Mouse (Mus musculus): ENCODE measurements around the gene Pigw.
A peak's percentile ranks its signal among the peaks of the same experiment; 100 is the strongest.

Pigw gene

DNA sequence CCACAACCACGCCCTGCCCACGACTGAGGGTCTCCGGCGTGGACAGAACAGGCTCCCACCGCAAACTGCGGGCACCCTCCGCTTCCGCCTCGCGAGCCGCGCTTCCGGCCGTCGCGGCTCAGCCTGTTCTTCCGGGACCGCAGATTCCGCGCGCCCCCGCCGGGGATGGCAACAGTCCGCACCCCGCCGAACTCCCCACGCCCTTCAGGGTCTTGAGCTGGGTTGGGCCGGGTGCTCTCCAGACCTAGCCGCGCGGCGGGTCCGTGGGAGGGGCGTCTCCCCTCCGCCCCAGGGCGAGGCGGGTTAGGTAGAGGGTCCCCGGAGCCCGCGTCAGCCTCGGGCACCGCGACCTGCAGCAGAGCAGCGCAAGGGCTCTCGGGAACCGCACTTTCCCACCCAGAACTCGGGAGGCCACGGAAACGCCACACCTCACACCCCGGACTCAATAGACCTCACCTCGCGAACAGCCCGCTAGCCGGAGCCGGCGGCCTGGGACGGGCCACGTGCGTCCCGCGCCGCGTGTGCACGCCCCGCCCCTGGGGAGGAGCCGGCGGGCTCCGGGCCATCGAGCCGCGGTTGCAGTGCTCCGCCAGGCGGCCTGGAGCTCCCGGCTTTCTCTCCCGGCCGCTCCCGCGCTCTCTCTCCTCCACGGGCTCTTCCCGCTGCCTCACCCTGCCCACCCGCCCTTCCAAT lies at the start of gene Pigw, which contains the start of gene Myo19:
Pigw (minus strand) TSS at position 514 of the 693 bp plus-strand sequence.
Myo19 (plus strand) TSS at position 377 of the 693 bp plus-strand sequence.
- DNase-seq (ENCODE audit: low spot score): peak; percentile 74

DNA sequence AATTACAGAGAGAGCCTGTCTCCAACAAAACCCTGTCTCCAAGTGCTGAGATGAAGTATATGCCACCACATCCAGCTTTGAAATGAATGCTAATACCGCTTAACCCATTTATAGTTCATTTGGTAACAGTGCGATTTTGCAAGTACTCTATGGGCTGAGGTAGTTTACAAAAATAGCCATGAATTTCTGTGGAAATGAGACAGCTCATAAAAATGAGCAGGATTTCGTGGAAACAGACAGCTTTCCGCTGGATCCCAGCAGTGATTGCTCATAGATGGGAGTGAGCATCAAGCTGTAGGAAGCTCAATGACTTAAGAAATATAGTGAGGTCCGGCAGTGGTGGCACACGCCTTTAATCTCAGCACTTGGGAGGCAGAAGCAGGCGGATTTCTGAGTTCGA lies 40.9 kb upstream of the Pigw start:
- DNase-seq (ENCODE audit: low spot score): no peak

DNA sequence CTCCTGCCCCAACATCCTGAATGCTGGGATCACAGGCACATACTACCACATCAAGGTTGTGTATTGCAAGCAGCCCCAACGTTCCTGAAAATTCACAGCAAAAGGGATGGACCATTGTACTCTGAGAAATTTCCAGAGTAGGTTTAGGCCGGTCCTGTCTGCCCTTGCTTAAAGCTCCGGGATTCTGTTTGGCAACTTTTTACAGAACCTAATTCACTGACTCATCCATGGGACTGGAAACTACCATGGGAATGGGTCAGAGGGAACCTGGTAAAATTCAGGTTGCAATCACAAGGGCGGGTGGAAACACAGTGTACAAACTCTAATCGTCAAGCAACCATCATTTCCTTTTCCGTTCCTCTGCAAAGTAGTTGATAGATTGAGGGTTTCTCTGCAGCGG lies 39.9 kb upstream of the Pigw start:
- DNase-seq (ENCODE audit: low spot score): no peak

DNA sequence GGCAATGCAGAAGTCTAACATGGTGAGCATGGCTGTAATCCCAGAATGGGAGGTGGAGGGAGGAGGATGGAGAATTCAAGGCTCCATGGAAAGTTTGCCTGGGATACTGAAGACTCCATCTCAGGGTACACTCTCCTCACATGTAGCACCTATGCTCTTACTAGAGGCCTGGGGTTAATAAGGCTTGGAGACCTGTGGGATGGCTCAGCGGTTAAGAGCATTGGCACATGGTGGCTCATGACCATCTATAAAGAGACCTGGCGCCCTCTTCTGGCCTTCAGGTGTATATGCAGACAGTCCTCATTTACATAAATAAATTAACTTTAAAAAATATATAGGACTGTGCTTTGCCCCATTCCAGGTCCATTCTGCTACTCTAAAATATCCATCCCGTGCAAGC lies 39.2 kb upstream of the Pigw start:
- peak; percentile 59 for DNase-seq (ENCODE audit: low spot score)

DNA sequence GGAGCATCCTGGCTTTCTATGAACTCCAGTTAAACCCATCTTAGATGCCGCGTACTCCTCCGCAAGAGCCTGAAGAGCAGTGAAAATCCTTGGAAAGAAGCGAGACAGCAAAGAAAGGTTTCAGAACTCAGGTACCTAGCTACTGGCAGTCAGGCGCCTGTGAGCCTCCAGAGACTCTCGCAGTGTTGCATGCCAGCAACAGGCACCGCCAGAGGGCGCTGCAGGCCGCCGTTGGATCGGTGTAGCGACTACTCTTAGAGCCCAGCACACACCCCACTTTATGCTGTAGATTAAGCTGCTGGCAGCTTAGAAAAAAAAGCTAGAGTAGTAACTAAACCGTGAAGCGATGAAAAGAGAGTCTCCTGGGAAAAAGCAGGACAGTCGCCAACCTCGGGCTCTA lies 38.3 kb upstream of the Pigw start:
- DNase-seq (ENCODE audit: low spot score): peak; percentile 78

DNA sequence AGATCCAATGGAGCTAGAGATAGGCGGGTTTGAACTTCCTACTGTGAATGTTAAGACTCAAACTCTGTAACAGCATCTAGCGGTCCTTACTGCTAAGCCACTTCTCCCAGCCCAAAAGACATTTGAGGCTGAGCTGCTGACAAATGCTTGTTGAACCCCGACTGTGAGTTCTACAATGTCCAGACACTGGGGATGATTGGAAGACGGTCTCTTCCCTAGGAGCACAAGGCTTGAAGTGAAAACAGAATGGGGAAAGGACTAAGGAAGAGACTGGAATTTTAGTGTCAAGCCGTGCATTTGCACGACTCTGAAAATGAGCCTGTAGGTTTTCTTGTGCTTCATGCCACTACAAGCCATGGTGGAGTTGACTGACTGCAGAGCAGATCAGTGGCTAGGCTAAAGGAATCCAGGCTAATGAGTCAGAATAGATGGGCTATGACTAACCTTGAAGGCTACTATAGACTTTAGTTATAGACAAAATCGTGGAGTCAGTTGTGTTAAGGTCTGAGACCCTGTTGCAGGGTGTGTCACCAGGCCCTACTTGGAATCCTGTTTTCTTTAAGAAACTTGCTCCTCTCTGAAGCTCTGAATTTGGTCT lies 36.7 kb upstream of the Pigw start:
- DNase-seq (ENCODE audit: low spot score): no peak

DNA sequence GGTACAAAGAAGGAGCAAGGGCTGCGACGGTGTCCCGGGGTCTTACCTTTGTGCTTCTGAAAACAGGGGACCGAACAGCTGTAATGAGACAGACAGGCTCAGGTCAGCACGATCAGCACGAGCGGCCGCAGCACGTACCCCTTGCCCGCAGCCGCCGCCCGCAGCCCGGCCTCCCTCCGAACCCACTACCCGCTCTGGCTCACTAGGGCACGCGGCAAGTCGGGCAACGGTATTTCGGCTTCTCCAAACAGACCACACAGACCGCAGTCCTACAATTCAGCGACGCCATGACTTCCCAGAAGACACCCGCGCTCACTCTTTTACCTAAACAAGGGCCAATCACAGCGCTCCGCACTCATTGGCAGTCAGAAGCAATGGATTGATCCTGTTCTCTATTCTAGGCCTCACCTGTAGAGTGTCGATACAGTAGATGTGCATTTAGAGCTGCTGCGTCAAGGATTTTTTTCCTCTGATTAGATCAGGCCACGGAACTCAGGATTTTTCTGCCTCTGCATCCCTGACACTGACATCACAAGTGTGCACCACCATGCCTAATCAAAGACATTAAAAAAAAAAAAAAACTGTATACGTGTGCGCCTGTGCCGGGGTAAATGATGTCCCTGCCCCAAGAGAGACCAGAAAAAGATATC lies 36.1 kb upstream of the Pigw start, which contains the start of gene Znhit3:
Znhit3 (minus strand) TSS at position 314 of the 650 bp plus-strand sequence.
- peak; percentile 88 for DNase-seq (ENCODE audit: low spot score)

DNA sequence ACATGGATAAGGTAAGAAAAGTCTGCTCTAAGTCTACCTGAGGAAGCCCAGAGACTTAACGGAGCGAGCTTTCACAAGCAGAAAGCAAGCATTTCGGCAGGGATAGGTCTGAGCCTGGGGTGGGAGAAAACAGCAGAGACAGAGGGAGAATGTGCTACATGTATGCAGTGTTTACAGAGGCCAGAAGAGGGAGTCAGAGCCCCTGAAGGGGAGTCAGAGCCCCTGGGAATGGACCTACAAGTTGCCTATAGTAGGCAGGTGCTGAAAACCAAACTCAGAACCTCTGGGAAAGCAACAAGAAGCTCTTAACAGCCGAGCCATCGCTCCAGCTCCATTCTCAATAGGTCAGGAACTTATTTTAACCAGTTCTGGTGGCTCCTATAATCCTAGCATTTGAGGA lies 34.6 kb upstream of the Pigw start:
- no peak for DNase-seq (ENCODE audit: low spot score)

DNA sequence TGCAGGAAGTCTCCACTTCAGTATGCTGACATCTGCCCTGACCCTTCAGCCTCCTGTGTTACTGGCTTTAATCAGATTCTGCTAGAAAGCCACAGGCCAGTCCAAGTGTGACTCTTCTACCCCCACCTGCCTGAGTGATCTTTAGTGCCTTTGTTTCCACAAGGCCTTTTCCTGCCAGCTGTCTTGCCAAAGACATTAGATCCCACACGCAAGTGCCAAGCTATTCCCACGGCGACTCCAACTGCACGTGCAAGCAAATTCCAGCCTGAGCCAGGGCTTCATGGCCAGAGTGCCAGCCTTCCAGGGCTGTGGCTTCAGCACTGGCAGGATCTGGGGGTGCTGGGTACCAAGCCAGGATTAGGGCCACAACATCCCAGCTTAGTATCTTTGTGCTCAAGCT lies 30.3 kb upstream of the Pigw start:
- DNase-seq (ENCODE audit: low spot score): no peak

DNA sequence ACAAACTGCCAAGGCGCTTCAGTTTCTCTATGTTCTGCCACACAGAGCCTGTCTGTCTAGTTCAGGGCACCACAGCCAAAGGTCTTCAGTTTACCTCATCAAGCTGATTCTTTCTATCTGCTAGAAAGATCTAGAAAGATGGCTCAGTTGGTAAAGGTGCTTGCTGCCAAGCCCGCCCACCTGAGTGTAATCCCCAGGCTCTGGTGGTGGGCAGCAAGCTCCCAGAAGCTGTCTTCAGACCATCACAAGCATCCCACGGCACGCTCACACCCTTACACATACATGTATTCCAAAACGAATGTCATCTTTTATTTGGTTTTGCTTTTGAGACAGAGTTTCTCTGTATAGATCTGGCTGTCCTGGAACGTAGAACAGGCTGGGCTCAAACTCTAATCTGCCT lies 28.4 kb upstream of the Pigw start:
- DNase-seq (ENCODE audit: low spot score): no peak

DNA sequence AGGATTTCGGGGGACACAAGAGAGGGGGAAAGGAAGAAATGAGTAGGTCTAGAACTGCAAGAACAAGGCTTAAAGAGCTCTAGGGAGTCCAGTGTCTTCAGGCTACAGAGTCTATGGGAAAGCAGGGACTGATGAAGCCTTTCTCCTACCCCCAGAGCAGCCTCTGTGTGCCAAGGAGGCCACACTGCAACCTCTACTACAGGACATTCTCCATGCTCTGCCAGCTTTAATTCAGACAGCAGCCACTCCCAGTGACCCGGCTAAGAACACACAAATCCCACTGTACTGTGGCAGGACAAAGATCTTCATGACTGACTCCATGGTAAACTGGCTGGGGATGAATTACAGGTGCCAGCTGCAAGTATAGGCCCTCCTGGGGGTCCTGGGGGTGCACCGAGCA lies 27.0 kb upstream of the Pigw start:
- no peak for DNase-seq (ENCODE audit: low spot score)

DNA sequence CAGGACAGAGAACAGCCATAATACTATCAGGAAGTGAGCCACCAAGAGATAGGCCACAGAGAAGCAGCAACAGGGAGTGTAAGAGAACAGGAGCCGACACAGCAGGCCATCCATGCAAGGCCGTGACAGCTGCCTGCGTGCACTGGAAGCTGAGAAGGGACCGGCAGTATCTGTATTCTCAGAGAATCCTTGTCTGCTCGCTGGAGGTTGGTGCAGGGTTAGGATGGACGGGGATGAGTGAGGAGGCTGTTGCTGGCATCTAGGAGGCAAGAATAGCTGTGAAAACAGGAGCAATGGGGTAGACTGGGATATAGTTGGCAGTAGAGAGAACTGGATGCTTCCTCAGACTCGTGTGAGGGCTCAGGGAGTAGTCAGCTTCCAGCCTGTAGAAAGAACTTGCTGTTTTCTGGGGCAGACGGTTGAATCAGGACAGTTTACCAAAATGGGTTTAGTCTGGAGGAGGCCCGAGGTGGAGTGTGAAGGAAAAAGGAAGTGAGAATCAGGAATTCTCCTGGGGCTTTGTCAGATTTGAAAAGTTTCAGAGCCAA lies 24.6 kb upstream of the Pigw start:
- no peak for DNase-seq (ENCODE audit: low spot score)

DNA sequence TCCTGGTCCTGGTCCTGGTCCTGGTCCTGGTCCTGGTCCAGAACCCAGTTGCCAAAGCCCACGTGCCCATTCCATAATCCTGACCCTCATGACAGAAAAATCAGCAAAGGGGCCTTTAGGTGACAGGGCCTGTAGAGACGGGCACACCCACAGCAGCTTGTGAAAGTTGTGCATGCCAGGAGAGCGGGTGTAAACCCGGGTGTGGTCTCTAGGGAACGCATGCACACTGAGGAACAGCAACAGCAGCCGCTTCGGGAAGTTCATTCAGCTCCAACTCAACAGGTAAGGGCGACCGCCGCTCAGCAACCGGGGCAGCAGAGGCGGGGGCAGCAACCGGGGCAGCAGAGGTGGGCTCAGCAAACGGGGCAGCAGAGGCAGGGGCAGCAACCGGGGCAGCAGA lies 13.0 kb upstream of the Pigw start:
- no peak for DNase-seq (ENCODE audit: low spot score)

DNA sequence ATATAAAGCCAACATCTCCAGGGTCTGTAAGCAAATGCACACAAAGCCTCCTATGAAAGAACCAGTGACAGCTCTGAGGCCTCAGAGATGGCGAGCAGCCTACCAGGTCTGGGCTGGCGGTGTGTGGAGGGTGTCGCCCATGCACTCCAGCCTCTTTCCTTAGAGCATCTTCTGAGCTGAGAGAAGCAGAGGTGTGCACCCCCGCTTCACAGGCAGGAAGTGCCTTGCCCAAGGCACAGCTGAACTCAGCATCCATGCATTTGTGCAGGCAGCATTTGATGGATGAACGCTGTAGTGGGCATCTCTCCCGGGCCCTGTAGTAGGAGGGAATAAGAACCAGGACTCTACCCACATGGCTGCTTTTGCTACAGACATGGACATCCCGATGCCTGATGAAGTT lies 11.6 kb upstream of the Pigw start:
- no peak for DNase-seq (ENCODE audit: low spot score)

DNA sequence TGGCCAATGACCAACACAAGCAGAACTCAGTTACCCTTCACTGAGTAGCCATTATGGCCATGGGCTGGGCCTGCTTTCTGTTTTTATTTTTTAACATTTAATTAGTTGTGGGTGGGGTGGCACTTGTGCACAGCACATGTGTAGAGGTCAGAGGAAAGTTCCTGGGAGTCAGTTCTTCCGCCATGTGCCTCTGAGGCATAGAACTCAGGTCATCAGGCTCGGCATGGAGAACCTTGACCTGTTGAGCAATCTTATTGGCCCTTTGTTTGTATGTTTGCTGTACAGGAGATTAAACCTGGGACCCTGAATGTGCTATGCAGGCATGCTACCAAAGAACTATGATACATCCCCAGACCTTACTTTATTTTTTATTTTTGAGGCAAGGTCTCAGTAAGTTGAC lies 9.4 kb upstream of the Pigw start:
- DNase-seq (ENCODE audit: low spot score): no peak

DNA sequence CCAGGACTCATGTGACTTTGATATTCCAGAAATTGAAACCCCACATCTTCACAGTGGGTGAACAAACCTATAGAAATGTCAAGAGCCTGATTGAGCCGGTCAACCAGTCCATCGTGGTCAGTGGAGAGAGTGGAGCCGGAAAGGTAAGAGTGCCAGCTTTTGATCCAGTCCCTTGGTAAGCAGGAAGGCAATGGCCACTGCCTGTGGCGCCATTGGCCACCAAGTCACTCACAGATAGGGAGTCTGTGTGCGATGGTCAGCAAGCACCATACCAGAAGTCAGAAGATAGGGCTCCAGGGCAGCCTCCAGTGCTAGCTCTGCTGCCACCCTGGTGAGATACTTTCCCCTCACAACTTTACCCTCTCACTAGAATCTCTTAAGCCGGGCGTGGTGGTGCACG lies 7.9 kb upstream of the Pigw start:
- DNase-seq (ENCODE audit: low spot score): no peak

DNA sequence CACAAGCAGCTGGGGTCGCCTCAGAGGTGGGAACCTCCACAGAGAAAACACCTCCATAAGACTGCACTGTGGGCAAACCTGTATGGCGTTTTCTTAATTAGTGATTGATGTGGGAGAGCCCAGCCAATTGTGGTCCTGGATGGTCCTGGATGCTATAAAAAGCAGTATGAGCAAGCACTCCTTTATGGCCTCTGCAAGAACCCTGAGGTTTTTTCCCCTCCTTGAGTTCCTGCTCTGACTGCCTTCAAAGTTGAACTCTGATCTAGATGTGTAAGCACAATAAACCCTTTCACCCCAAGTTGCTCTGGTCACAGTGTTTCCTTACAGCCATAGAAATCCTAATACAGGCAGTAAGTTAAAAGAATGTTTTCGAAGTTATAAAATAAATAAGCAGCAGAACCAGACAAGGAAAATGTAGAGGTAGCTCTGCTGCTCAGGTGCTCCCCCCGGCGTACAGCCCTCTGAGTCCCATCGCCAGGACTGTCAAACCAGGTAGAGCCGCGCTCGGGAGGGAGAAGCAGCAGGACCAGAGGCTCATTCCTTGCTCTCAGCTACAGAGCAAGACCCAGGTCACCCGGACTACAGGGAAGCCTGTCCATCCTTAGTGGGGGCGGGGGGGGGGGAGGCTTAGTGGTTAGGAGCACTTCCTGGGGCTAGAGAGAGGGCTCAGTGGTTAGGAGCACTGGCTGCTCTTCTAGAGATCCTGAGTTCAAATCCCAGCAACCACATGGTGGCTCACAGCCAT lies 6.9 kb upstream of the Pigw start:
- no peak for DNase-seq (ENCODE audit: low spot score)

DNA sequence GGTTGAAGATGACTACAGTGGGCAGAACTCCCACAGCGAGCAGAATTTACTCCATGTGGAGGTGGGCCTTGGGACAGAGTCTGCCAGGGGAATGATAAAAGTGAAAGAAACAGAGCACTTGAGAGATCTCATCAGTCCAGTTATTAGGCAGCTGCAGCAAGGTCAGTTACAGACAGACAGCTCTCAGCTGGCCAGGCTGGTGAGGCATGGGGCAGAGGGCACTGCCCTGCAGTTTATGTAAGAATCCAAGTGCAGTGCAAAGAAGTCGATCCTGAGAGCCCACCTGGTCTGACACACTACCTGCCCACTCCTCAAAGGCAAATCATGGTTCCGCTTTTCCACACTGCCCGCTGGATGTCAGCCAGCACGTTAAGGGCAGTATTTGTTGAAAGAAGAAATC lies 6.2 kb upstream of the Pigw start:
- DNase-seq (ENCODE audit: low spot score): no peak

DNA sequence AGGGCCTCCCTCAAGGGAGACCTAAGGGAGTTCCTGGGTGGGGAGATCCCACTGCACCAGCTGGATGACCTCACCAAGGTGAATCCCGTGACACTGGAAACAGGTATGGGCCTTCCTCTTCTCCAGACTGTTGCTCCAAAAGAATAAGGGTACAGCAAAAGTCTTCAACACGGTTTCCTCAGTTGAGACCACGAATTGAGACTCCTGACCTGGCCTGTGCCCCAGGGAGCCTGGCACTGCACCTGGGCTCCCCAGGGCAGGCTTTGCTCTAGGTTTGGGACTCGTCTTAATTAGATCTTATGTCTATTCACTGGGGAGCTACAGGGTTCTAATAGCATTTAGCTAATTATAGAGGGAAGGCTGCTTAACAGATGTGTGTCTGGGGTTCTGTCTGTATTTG lies 5.2 kb upstream of the Pigw start:
- no peak for DNase-seq (ENCODE audit: low spot score)

DNA sequence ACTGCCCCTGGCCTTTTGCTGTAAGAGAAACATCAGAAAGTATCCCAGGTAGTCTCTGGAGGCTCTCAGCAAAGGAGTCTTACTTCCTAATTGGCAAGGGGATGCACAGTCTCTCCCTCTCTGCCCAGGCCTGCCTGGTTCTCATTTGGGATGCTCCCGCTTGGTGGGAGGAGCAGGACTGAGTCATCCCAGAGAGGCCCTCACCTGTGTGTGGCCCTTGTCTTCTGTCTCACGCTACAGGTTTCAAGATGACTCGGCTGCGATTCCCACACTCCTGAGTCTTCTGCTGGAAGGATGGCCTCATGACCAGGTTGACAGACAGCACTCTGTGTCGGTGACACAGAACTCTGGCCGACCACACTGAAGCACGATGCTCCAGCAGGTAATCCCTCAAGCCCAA lies 2.3 kb upstream of the Pigw start:
- no peak for DNase-seq (ENCODE audit: low spot score)

DNA sequence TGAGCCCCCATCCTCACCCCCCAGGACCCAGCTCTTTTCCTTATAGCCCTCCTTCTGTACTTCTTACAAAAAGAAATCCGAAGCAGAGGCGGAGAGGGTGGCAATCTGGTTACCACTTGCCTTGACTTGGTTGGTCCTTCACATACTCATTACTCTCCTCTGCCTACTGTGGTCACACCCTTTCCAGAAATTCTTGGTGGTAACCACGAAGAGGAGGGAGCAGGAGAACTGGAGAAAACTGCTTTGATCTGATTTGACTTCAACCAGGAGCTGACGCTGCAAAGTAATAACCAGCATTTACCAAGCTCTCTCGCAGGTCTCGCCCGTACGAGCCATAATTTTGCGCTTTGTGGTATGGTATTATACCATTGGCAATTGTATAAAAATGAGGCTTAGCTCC lies 886 bp upstream of the Pigw start:
- no peak for DNase-seq (ENCODE audit: low spot score)

DNA sequence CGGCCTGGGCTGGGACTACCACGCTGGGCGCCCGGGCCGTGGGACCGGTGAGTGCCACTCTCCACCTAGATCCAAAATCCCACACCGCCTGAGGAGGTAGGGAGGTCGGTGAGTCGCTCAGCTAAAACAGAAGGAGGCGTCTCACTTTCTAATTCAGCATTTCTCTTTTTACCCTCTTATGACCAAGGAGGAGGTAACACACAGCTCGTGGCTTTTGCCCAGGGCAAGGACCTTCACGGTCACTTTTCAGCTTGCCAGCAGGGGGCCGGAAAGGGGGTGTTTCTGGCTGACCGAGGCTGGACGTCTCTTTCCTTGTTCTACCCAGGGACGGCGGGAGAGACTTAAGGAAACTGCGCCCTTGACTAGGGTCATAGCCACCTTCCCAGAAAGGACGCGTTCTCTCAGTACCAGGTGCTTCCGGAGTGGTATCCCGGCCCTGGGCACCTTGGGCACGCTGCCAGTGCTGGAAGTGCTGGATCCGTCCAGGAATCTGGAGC lies 428 bp upstream of the Pigw start:
- no peak for DNase-seq (ENCODE audit: low spot score)
